Mouse (Mus musculus) cerebellum, adult (tissue): Measurements from ENCODE around the gene Dock6.

Experiments
- ATAC-seq: cut with Nextera tagmentation; 2 replicates; pipeline ENCODE4 v1.9.2; 2017; ENCODE audit warnings: mild to moderate bottlenecking, moderate library complexity, mixed read lengths; ENCODE audit not compliant: insufficient number of reproducible peaks, low FRiP score, low TSS enrichment

Dock6 gene

DNA sequence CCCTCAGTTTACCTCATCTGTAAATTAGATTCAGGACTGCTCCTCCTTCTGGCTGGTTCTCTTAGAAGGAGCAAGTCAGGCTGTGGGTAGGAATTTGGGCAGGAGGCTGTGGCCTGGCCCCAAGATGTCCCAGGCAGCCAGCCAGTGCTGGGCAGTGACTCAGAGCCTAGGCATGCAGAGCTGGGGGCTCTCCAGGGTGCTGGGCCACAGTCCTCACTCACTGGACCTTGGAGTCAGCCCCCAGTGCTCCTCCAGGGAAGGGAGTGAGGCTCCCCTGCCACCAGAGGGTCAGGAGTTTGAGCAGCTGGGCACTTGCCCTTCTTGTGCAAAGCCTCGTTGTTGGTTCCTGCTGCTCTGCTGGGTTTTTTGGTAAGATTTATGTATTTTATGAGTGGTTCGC lies 98.4 kb downstream of the Dock6 start:
- ATAC-seq: peak; percentile 67

GRCm38 (mm10) chr9:21752252-21752792 lies 100.1 kb downstream of the Dock6 start:
- ATAC-seq: no peak

GRCm38 (mm10) chr9:21751347-21751746 lies 101.1 kb downstream of the Dock6 start:
- ATAC-seq: no peak

GRCm38 (mm10) chr9:21750370-21750769 lies 102.1 kb downstream of the Dock6 start:
- no peak for ATAC-seq
